Mouse (Mus musculus) liver, embryonic 13.5 days (tissue): ENCODE data around the gene Olfr1283. TPM values are rescaled to one million over a fixed set of nuclear protein-coding genes. Genes with fewer than 3 reads are reported as not detected.
"Not testable (repeated sequence)": the region's sequence is repeated elsewhere in the genome, so short reads cannot be mapped to it uniquely, and the experiment has no call there.

Source experiments
- ATAC-seq: fragments of 200-750 bp; cut with Nextera tagmentation; 2 replicates; pipeline ENCODE4 v1.8.0; 2017; ENCODE audit warnings: low read depth, mild to moderate bottlenecking, moderate number of reproducible peaks, moderate library complexity
- DNase-seq: peaks from one replicate; pipeline ENCODE4 v3.0.0; 2022
- H3K27ac ChIP-seq: fragments of 300-500 bp; sonication (generic); 2 replicates; pipeline ENCODE4 v1.5.1; 2015; ENCODE audit warnings: moderate library complexity, mild to moderate bottlenecking, inconsistent platforms
- H3K27me3 ChIP-seq: fragments of 300-500 bp; sonication (generic); 2 replicates; pipeline ENCODE4 v1.6.1; 2015; ENCODE audit warnings: mild to moderate bottlenecking, inconsistent platforms
- H3K36me3 ChIP-seq: fragments of 300-500 bp; sonication (generic); 2 replicates; pipeline ENCODE4 v1.6.1; 2015; ENCODE audit warnings: mild to moderate bottlenecking, inconsistent platforms
- H3K4me1 ChIP-seq: fragments of 300-500 bp; sonication (generic); replicated peaks from 2 replicates; pipeline ENCODE4 v1.6.1; 2015; ENCODE audit warnings: inconsistent platforms
- H3K4me2 ChIP-seq: fragments of 300-500 bp; sonication (generic); 2 replicates; pipeline ENCODE4 v1.6.1; 2015; ENCODE audit warnings: inconsistent platforms, mild to moderate bottlenecking, moderate library complexity
- H3K4me3 ChIP-seq: fragments of 300-500 bp; sonication (generic); replicated peaks from 2 replicates; pipeline ENCODE4 v1.5.1; 2015; ENCODE audit warnings: mild to moderate bottlenecking, inconsistent platforms
- H3K9ac ChIP-seq: fragments of 300-500 bp; sonication (generic); 2 replicates; pipeline ENCODE4 v1.6.1; 2015; ENCODE audit warnings: mild to moderate bottlenecking, inconsistent platforms
- H3K9me3 ChIP-seq: fragments of 300-500 bp; sonication (generic); replicated peaks from 2 replicates; pipeline ENCODE4 v1.6.1; 2016; ENCODE audit warnings: inconsistent platforms
- WGBS: fragments of 180-500 bp; shearing (Covaris S2); methylation state at CpG from one replicate; pipeline ENCODE4 v1.1.7; 2015; ENCODE audit not compliant: insufficient replicate concordance; 5-methylcytosine and 5-hydroxymethylcytosine counted together
- polyA plus RNA-seq: library from polyadenylated mRNA; unstranded; fragments of >200 nt; fragmentation: Nextera tagmentation; extraction: Ambion mirVana; gene quantifications from 2 replicates; pipeline ENCODE4 v1.2.1, GENCODE M21; 2015

Gene Olfr1283
- polyA plus RNA-seq = not detected in 2 replicates

GRCm38 (mm10) chr2:111366490-111366889 lies at the start of gene Olfr1283:
Gene Olfr1283 (plus strand): TSS chr2:111366790.
- Histone ChIP-seq H3K36me3 (no peaks in the 10 kb centered on the region), H3K9ac (no peak within 1 kb of the TSS), H3K27me3 (no peaks in the 10 kb centered on the region), H3K4me1 (no peaks in the 10 kb centered on the region), H3K4me3 (no peak within 1 kb of the TSS), H3K9me3 (no peaks in the 10 kb centered on the region), H3K27ac (no peak within 1 kb of the TSS), H3K4me2 (no peak within 1 kb of the TSS)
- ATAC-seq (no peak), DNase-seq (no peak)
- 49% methylated on average over 2 of the region's 2 CpGs for WGBS

- Histone ChIP-seq H3K9me3 (no peaks in the 10 kb centered on the region), H3K4me2 (no peak within 1 kb of the TSS), H3K4me3 (no peak within 1 kb of the TSS), H3K36me3 (no peaks in the 10 kb centered on the region), H3K4me1 (no peaks in the 10 kb centered on the region), H3K27ac (no peak within 1 kb of the TSS), H3K9ac (no peak within 1 kb of the TSS), H3K27me3 (no peaks in the 10 kb centered on the region)
- ATAC-seq (no peak), DNase-seq (no peak)
- 46% methylated on average over 2 of the region's 2 CpGs for WGBS
Measured at GRCm38 (mm10) chr2:111326220-111326619, 40.4 kb upstream of the Olfr1283 start, which contains the start of gene Olfr1281. Gene Olfr1281 (plus strand): TSS chr2:111326520.

GRCm38 (mm10) chr2:111333721-111334120 lies 32.9 kb upstream of the Olfr1283 start:
- H3K36me3 ChIP-seq, ATAC-seq, H3K27ac ChIP-seq, H3K4me3 ChIP-seq, H3K9ac ChIP-seq, DNase-seq, H3K4me2 ChIP-seq, H3K4me1 ChIP-seq, H3K27me3 ChIP-seq, H3K9me3 ChIP-seq: not testable (repeated sequence)
- WGBS = 60% methylated on average over 5 of the region's 5 CpGs

- Histone ChIP-seq H3K36me3 (no peaks in the 10 kb centered on the region), H3K4me1 (no peaks in the 10 kb centered on the region), H3K9me3 (no peaks in the 10 kb centered on the region), H3K9ac (no peak within 1 kb of the TSS), H3K27ac (no peak within 1 kb of the TSS), H3K4me3 (no peak within 1 kb of the TSS), H3K27me3 (no peaks in the 10 kb centered on the region), H3K4me2 (no peak within 1 kb of the TSS)
- ATAC-seq = no peak
- WGBS = 43% methylated on average over 2 of the region's 2 CpGs
- no peak for DNase-seq
Measured at GRCm38 (mm10) chr2:111335976-111336375, 30.6 kb upstream of the Olfr1283 start, which contains the start of gene Olfr1282. Gene Olfr1282 (minus strand): TSS chr2:111336076.

- H3K9me3 ChIP-seq = no peaks in the 10 kb centered on the region
- H3K9ac ChIP-seq = no peak within 1 kb of the TSS
- H3K27ac ChIP-seq = no peak within 1 kb of the TSS
- no peak for ATAC-seq
- no peaks in the 10 kb centered on the region for H3K36me3 ChIP-seq
- WGBS = 69% methylated on average over 1 of the region's 1 CpGs
- no peak within 1 kb of the TSS for H3K4me2 ChIP-seq
- H3K4me3 ChIP-seq = no peak within 1 kb of the TSS
- no peaks in the 10 kb centered on the region for H3K27me3 ChIP-seq
- no peaks in the 10 kb centered on the region for H3K4me1 ChIP-seq
- DNase-seq = no peak
Measured at GRCm38 (mm10) chr2:111375222-111375621, 8.6 kb downstream of the Olfr1283 start, which contains the start of gene Olfr1284. Gene Olfr1284 (plus strand): TSS chr2:111375522.

Other genes starting within 250 kb of the Olfr1283 start
- gene Gm15130, start 213.9 kb upstream of the Olfr1283 start, polyA plus RNA-seq = not detected in 2 replicates
- gene 4930430A15Rik, start 137.2 kb upstream of the Olfr1283 start, polyA plus RNA-seq = not detected in 2 replicates
- gene Olfr1275, start 131.5 kb upstream of the Olfr1283 start, polyA plus RNA-seq = not detected in 2 replicates
- gene Olfr1276, start 112.3 kb upstream of the Olfr1283 start, polyA plus RNA-seq = not detected in 2 replicates
- not detected in 2 replicates for gene Olfr1277, start 92.7 kb upstream of the Olfr1283 start, polyA plus RNA-seq
- gene Olfr1278, start 76.7 kb upstream of the Olfr1283 start, polyA plus RNA-seq = not detected in 2 replicates
- gene Olfr1279, start 66.2 kb upstream of the Olfr1283 start, polyA plus RNA-seq = not detected in 2 replicates
- gene Olfr1280, start 52.8 kb upstream of the Olfr1283 start, polyA plus RNA-seq = not detected in 2 replicates
- gene Olfr1281, start 40.3 kb upstream of the Olfr1283 start, polyA plus RNA-seq = not detected in 2 replicates
- gene Olfr1282, start 30.7 kb upstream of the Olfr1283 start, polyA plus RNA-seq = not detected in 2 replicates
- not detected in 2 replicates for gene Olfr1284, start 8.7 kb downstream of the Olfr1283 start, polyA plus RNA-seq
- gene Olfr1286, start 56.3 kb downstream of the Olfr1283 start, polyA plus RNA-seq = not detected in 2 replicates
- gene Olfr1287, start 82.4 kb downstream of the Olfr1283 start, polyA plus RNA-seq = not detected in 2 replicates
- not detected in 2 replicates for gene Olfr1288, start 107.3 kb downstream of the Olfr1283 start, polyA plus RNA-seq
- gene Olfr1289, start 114.0 kb downstream of the Olfr1283 start, polyA plus RNA-seq = not detected in 2 replicates
- not detected in 2 replicates for gene Olfr1290, start 127.0 kb downstream of the Olfr1283 start, polyA plus RNA-seq
- gene Olfr1291-ps1, start 130.4 kb downstream of the Olfr1283 start, polyA plus RNA-seq = not detected in 2 replicates
- gene Olfr1293-ps, start 158.4 kb downstream of the Olfr1283 start, polyA plus RNA-seq = not detected in 2 replicates
- not detected in 2 replicates for gene Olfr1294, start 173.5 kb downstream of the Olfr1283 start, polyA plus RNA-seq
- gene Olfr1295, start 202.9 kb downstream of the Olfr1283 start, polyA plus RNA-seq = not detected in 2 replicates